Mouse (Mus musculus): ENCODE data around the gene Card14. TPM values are rescaled to one million over a fixed set of nuclear protein-coding genes. Genes with fewer than 3 reads are reported as not detected.
A peak's percentile ranks its signal among the peaks of the same experiment; 100 is the strongest.

Gene Card14
- polyA plus RNA-seq, 1 experiment from 2014 or later: 0.26 TPM

DNA sequence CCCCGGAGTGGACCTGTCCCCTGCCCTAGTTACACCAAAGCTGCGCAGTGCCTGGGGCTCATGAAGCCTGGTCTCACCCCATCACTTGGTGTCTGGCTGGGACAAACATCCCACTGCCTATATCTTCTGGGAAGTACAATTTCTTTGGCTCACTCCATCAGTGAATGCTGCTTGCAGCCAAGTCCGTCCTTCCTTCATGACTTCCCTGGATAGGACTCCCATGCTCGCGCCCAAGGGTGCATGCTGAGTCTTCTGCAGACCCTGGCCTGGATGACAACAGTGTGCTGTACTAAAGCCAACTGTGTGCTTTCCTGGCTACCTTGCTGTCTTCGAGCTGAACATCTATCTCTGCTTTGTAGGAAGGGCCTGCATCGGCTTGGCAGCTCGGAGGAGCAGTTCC is 36.6 kb downstream of the Card14 start:
- Histone ChIP-seq H3K27me3 (replicated peaks) (peaks cover 5% of the 10 kb centered on the region; the same call in 1 of the 2 replicates), H3K4me1 (peaks cover 16% of the 10 kb centered on the region), H3K9me3 (replicated peaks) (no peaks in the 10 kb centered on the region), H3K4me2 (no peak overlapping the region), H3K36me3 (peaks cover 12% of the 10 kb centered on the region; the same call in 1 of the 2 replicates), H3K9ac (no peak overlapping the region), H3K27ac (no peak overlapping the region), H3K4me3 (no peak overlapping the region)
- 75% methylated on average over 8 of the region's 8 CpGs for WGBS (ENCODE audit: insufficient replicate concordance)
- no peak for ATAC-seq

DNA sequence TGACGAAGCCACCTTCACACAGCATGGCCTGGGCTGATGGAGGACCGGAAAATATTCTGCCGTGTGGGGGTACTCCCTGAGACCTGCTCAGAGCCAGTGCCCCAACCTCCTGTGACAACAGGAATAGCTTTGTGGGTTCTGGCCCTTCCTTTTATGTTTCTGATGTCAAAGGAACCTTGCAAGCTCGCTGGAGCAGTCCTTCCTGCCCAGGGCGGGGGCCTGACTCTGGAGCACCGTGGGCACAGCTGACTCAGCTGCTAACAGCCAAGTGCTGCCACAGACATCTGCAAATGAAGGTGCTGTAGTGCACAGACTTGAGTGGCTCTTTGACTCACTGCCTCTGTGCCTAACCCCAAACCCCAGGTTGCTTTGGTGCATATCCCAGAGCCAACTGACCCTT is 37.3 kb downstream of the Card14 start:
- Histone ChIP-seq H3K4me2 (no peak overlapping the region), H3K36me3 (peaks cover 12% of the 10 kb centered on the region; the same call in 1 of the 2 replicates), H3K9ac (no peak overlapping the region), H3K27me3 (replicated peaks) (0 out of 2 replicates have a peak, but pooled peaks cover 4% of the 10 kb centered on the region), H3K4me3 (no peak overlapping the region), H3K27ac (no peak overlapping the region), H3K9me3 (replicated peaks) (no peaks in the 10 kb centered on the region), H3K4me1 (peaks cover 16% of the 10 kb centered on the region)
- 44% methylated on average over 6 of the region's 6 CpGs for WGBS (ENCODE audit: insufficient replicate concordance)
- no peak for ATAC-seq

DNA sequence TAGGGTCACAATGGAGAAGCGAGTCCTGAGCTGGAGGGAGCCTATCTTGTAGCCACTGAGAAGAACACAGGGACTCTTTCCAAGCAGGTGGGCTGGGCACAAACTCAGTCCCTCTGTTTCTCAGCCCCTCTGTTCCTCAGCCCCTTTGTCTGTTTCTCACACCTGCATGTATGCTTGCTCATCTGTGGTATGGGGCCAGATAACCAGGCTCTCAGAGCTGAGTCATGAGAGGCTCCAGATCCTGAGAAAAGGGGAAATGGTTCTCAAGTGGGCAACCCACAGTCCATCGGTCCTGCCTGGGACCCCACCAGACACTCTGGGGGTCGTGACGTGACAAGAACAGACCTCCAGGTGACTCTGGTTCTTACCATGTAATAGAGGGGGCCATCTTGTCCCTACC is 39.6 kb downstream of the Card14 start:
- H3K27me3 ChIP-seq (replicated peaks): 0 out of 2 replicates have a peak, but pooled peaks cover 3% of the 10 kb centered on the region
- no peak overlapping the region for H3K4me2 ChIP-seq
- H3K4me1 ChIP-seq: peaks cover 16% of the 10 kb centered on the region
- no peak overlapping the region for H3K27ac ChIP-seq
- 38% methylated on average over 4 of the region's 4 CpGs for WGBS (ENCODE audit: insufficient replicate concordance)
- H3K9ac ChIP-seq: no peak overlapping the region
- H3K4me3 ChIP-seq: no peak overlapping the region
- ATAC-seq: no peak
- H3K9me3 ChIP-seq (replicated peaks): no peaks in the 10 kb centered on the region
- H3K36me3 ChIP-seq: peaks cover 12% of the 10 kb centered on the region; the same call in 1 of the 2 replicates

DNA sequence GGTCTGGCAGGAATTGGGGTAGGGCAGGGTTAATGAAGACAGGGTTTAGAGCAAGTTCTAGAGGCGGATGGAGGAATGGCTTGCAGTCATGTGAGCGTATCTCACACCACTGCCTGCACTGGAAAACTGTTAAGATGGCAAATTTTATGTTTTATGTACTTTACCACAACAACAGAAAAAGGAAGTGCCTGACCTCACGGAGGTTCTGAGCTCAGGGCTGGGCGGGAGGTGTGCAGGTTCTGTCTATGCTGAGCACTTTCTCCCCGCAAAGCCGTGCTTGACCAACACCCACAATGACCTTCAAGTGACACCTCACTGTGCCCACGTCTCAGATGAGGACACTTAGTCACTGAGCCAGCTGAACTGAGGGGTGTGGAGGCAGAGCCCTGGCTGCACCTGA is 44.5 kb downstream of the Card14 start:
- whole genome bisulfite sequencing (ENCODE audit: insufficient replicate concordance): 43% methylated on average over 7 of the region's 7 CpGs
- Histone ChIP-seq H3K9ac (no peak overlapping the region), H3K4me1 (peaks cover 32% of the 10 kb centered on the region), H3K9me3 (replicated peaks) (no peaks in the 10 kb centered on the region), H3K27me3 (replicated peaks) (0 out of 2 replicates have a peak, but pooled peaks cover 5% of the 10 kb centered on the region), H3K27ac (no peak overlapping the region), H3K36me3 (no peaks in the 10 kb centered on the region), H3K4me2 (no peak overlapping the region), H3K4me3 (no peak overlapping the region)
- no peak for ATAC-seq

DNA sequence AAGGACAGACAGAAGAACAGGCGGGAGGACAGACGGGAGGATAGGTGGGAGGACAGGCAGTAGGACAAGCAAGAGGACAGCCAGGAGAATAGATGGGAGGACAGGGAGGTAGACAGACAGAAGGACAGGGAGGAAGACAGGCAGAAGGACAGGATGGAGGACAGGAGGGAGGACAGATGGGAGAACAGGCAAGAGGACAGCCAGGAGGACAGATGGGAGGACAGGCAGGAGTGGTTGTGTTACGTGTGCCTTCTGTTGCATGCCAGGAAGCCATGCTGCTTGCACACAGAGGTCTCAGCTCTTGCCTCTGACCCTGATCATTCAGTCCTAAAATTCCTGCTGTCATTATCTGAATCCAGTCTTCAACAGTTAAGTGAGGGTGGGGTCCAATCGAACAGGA is 46.4 kb downstream of the Card14 start:
- Histone ChIP-seq H3K4me2 (peak overlapping the region; percentile 93), H3K9ac (no peak overlapping the region), H3K4me1 (peaks cover 27% of the 10 kb centered on the region), H3K4me3 (no peak overlapping the region), H3K27ac (no peak overlapping the region), H3K36me3 (no peaks in the 10 kb centered on the region), H3K27me3 (replicated peaks) (0 out of 2 replicates have a peak, but pooled peaks cover 5% of the 10 kb centered on the region), H3K9me3 (replicated peaks) (no peaks in the 10 kb centered on the region)
- no peak for ATAC-seq
- WGBS (ENCODE audit: insufficient replicate concordance): 62% methylated on average over 4 of the region's 4 CpGs

DNA sequence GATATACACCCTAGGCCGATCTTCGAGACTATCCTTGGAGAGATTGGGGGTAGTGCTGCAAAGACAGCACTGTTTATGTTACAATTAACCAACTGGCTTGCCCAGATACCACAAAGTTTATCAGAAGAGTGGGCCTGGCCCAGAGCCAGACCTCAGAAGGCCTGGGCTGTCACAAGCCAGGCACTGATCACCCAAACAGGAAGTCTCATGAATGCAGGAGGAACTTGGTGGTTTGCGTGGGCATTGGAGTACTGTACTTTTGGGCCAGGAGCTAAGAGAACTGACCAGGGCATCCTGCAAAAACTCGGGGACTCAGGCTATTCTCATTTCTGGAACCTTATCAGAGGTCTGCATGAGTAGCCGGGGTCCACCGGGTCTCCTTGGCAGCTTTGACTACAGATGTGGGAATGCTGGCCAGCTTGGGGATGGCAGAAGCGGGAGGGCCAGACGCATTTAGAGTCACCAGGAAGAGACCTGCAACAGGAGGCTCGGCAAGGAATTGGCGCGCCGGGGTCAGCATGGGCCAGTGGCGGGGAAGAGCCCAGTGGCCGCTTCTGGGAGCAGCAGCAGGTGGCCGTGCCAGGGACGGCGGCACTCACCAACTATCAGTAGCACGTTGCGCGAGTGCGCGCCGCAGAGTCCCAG is 47.4 kb downstream of the Card14 start:
- no peaks in the 10 kb centered on the region for H3K9me3 ChIP-seq (replicated peaks)
- peak; percentile 72 for ATAC-seq
- H3K4me2 ChIP-seq: peak overlapping the region; percentile 93
- H3K4me3 ChIP-seq: peak overlapping the region; percentile 71
- H3K4me1 ChIP-seq: peaks cover 27% of the 10 kb centered on the region
- H3K9ac ChIP-seq: peak overlapping the region; percentile 75
- under 1% methylated on average over 23 of the region's 23 CpGs for WGBS (ENCODE audit: insufficient replicate concordance)
- no peaks in the 10 kb centered on the region for H3K36me3 ChIP-seq
- peak overlapping the region; percentile 78 for H3K27ac ChIP-seq
- 0 out of 2 replicates have a peak, but pooled peaks cover 5% of the 10 kb centered on the region for H3K27me3 ChIP-seq (replicated peaks)

DNA sequence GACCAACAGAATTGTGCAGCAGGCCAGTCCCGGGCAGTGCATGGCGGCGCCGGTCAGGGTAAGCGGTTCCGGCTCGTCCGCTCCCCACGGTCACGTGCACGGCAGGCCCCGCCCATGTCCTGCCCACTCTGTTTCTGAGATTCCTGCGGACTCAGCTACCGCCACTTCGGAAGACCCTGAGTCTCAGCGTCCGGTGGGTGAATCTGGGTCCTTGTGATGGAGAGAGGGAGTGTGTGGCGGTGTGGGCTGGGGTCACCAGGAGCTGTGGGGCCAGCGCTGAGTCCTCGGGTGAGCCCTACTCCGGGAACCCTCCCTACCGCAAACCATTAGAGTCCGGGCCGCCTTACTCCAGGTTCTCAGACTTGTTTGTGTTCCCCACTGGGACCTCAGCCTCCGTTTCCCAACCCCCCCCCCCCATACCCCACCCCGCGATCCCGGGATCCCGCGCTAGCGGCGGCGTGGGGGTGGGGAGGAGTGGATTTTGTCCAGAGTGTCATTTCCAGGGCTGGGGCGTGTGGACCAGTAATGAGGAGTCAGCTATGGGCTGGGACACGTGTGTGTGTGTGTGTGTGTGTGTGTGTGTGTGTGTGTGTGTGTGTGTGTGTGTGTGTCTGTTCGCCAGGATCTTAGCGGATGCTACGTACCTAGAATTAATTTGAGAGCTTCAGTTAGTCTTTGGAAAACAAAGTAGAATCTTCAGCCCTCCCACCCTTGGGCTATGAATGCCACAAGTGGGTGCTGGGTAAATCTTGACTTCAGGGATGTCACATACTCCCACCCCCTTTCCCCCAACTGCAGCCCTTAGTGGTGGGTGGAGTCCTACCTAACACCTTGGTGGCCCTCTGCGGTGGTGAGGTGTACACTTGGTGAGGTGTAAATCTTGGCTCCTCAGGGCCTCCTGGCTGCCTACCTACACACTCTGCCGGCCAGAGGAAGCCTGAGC is 48.1 kb downstream of the Card14 start, which contains the start of the genes Sgsh and Slc26a11:
Gene Sgsh, minus strand, starts transcription at position 94 of the 943 bp plus-strand sequence.
Gene Slc26a11, plus strand, starts transcription at position 115 of the 943 bp plus-strand sequence.
- no peaks in the 10 kb centered on the region for H3K36me3 ChIP-seq
- H3K27ac ChIP-seq: peak within 1 kb of the TSS; percentile 78
- H3K4me3 ChIP-seq: peak within 1 kb of the TSS; percentile 71
- ATAC-seq: peak; percentile 85
- no peaks in the 10 kb centered on the region for H3K9me3 ChIP-seq (replicated peaks)
- peak within 1 kb of the TSS; percentile 93 for H3K4me2 ChIP-seq
- peaks cover 27% of the 10 kb centered on the region for H3K4me1 ChIP-seq
- 0 out of 2 replicates have a peak, but pooled peaks cover 5% of the 10 kb centered on the region for H3K27me3 ChIP-seq (replicated peaks)
- 2% methylated on average over 37 of the region's 40 CpGs for WGBS (ENCODE audit: insufficient replicate concordance)
- peak within 1 kb of the TSS; percentile 75 for H3K9ac ChIP-seq

DNA sequence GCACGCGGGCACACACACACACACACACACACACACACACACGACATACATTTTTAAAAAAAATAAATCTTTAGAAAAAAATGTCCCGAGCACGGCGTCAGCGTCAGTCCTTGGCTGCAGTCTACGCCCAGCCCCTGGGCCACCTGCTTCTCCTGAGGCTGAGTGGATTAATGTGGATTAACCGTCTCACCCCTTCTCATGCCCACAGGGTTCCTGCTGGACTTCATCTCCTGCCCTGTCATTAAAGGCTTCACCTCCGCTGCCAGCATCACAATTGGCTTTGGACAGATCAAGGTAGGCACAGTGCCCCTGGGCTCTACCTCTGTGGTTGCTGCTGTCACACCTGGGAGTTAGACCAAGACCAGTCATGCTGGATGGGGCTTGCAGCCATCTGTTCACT is 51.5 kb downstream of the Card14 start:
- H3K9me3 ChIP-seq (replicated peaks): no peaks in the 10 kb centered on the region
- H3K4me3 ChIP-seq: no peak overlapping the region
- H3K27me3 ChIP-seq (replicated peaks): no peaks in the 10 kb centered on the region
- no peak overlapping the region for H3K9ac ChIP-seq
- H3K4me1 ChIP-seq: peaks cover 29% of the 10 kb centered on the region
- no peak overlapping the region for H3K27ac ChIP-seq
- 84% methylated on average over 10 of the region's 10 CpGs for WGBS (ENCODE audit: insufficient replicate concordance)
- no peak overlapping the region for H3K4me2 ChIP-seq
- ATAC-seq: no peak
- 0 out of 2 replicates have a peak, but pooled peaks cover 3% of the 10 kb centered on the region for H3K36me3 ChIP-seq

DNA sequence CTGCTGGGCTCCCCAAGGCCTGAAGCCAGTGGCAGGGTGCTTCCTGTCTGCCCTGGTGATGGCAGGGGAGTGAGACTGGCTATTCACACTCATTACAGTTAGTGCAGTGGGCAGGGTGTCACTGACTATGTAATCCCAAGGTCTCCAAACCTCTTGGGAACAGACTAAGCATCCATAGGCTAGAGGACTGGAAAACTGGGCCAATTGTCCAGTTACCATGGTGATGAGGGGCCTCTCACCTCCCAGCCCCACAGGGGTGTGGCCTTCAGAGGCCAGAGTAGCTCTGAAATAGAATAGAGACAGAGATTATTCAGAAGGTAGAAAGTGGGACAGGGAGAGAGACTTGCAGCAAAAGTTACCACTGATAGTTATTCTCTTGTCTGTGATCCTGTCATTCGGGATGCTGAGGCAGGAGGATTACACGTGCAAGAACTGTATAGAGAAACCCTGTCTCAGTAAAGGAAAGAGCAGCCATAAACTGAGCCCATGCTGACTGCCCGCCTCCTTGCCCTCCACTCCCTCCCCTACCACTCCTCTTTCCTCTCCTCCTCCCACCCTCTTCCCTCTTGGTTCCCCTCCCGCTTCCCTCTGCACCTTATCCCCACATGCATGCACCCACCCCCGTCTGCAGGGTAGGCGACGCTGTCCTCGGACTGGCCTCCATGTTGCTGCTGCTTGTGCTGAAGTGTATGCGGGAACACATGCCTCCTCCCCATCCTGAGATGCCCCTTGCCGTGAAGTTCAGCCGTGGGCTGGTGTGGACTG is 55.4 kb downstream of the Card14 start:
- Histone ChIP-seq H3K9ac (no peak overlapping the region; the same call in 1 of the 2 replicates), H3K4me2 (peak overlapping the region; percentile 38), H3K36me3 (peaks cover 11% of the 10 kb centered on the region; the same call in 1 of the 2 replicates), H3K4me3 (no peak overlapping the region), H3K27me3 (replicated peaks) (no peaks in the 10 kb centered on the region), H3K4me1 (peaks cover 7% of the 10 kb centered on the region), H3K9me3 (replicated peaks) (no peaks in the 10 kb centered on the region), H3K27ac (no peak overlapping the region)
- WGBS (ENCODE audit: insufficient replicate concordance): 27% methylated on average over 11 of the region's 11 CpGs
- peak; percentile 30 for ATAC-seq

DNA sequence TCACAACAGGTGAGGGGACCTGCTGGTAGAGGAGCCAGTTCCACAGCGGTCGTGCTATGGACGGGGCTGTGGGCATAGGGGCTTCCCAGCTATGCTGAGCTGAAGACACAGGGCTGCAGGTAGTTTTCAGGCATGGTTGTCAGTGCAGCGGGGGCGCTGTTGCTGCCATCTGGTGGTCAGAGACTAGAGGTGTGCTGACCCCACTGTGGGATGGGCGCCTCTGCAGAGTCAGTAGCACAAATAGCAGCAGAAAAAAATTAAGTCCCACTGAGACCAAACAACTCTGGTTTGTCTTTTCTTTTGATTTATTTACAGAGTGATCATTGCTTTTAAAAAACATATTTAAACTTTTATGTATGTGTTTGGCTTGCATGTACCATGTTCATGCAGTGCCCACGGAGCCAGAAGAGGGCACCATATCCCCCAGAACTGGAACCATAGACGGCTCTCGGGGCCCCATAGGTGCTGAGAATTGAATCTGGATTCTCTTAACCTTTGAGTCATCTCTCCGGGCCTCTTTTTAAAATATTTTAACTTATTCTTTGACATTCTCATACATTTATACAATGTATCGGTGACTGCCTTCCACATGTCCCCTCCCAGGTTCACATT is 56.1 kb downstream of the Card14 start:
- 25% methylated on average over 11 of the region's 11 CpGs for WGBS (ENCODE audit: insufficient replicate concordance)
- H3K4me2 ChIP-seq: peak overlapping the region; percentile 38

DNA sequence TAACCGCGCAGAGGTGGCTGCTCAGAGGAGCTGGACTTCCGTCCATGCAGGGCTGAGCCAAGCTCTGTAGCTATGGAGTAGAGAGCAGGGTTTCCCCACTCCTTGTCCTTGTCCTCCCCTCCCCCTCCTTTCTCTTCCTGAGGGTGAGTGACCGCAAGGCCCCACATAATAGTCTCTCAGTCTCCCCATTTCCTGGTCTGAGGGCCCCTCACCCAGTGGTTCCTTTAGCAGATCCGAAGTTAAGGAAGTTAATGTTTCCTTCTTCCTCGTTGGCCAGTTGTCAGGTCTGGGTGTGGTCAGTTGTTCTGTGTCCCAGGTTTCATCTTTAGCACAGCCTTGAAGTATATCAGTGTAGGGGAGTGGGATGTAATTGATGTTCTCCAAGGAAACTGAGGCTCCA is 67.9 kb downstream of the Card14 start:
- Histone ChIP-seq H3K4me1 (peaks cover 24% of the 10 kb centered on the region), H3K4me3 (no peak overlapping the region), H3K9ac (no peak overlapping the region), H3K27me3 (replicated peaks) (no peaks in the 10 kb centered on the region), H3K36me3 (peaks cover 17% of the 10 kb centered on the region; the same call in 1 of the 2 replicates), H3K9me3 (replicated peaks) (no peaks in the 10 kb centered on the region), H3K27ac (no peak overlapping the region), H3K4me2 (no peak overlapping the region)
- 26% methylated on average over 6 of the region's 6 CpGs for WGBS (ENCODE audit: insufficient replicate concordance)
- ATAC-seq: no peak; the same call in 1 of the 2 replicates

More for the DNA sequence above, 56.1 kb downstream of the Card14 start:
- ATAC-seq: peak; percentile 76
- H3K9me3 ChIP-seq (replicated peaks): no peaks in the 10 kb centered on the region
- no peaks in the 10 kb centered on the region for H3K27me3 ChIP-seq (replicated peaks)
- peaks cover 11% of the 10 kb centered on the region for H3K36me3 ChIP-seq
- no peak overlapping the region for H3K27ac ChIP-seq
- peaks cover 7% of the 10 kb centered on the region for H3K4me1 ChIP-seq
- no peak overlapping the region; the same call in 1 of the 2 replicates for H3K9ac ChIP-seq
- H3K4me3 ChIP-seq: no peak overlapping the region
